Mouse (Mus musculus): ENCODE results near the gene Fgfr4.
"Not testable (repeated sequence)": the region's sequence is repeated elsewhere in the genome, so short reads cannot be mapped to it uniquely, and the experiment has no call there.

The Fgfr4 gene

GRCm38 (mm10) chr13:55174347-55174746 lies 21.9 kb downstream of the Fgfr4 start:
- no peak for DNase-seq

DNA sequence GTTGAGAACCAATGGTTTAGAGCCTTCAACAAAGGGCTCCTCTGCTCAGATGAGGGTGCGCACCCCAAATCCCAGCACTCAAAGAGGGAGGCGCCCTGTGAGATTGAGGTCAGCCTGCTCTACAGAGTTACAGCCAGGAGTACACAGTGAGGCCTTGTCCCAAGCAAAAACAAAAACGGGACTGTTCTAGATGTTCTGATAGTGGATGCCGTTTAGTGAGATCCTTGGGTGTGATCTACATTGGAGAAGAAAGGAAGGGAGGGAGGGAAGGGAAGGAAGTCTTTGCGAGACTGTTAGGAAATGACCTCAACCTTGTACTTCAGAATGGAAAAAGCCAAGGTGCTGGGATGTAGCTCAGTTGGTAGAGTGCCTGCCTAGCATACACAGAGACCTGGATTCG lies 23.8 kb downstream of the Fgfr4 start:
- DNase-seq: no peak

DNA sequence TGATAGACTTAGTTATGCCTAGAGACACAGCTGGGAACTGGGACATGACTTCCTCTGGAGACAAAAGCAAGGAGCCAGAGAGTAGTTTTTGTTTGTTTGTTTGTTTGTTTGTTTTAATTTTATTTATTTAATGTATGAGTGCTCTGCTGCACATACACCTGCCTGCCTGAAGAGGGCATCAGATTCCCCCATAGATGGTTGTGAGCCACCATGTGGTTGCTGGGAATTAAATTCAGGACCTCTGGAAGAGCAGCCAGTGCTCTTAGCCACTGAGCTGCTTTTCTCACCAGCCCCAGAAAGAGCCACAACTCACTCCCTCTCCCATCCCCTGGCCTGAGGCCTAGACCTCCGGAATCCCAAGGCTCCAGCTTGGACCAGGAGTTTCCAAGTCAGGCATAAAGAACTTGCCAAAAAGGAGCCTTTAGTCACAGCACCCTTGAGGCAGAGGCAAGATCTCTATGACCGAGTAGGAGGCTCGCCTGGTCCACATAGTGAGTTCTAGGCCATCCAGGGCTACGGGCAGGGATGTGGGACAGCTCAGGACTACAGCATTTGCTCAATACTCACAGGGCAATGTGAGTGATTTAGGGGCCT lies 25.6 kb downstream of the Fgfr4 start:
- no peak for DNase-seq

DNA sequence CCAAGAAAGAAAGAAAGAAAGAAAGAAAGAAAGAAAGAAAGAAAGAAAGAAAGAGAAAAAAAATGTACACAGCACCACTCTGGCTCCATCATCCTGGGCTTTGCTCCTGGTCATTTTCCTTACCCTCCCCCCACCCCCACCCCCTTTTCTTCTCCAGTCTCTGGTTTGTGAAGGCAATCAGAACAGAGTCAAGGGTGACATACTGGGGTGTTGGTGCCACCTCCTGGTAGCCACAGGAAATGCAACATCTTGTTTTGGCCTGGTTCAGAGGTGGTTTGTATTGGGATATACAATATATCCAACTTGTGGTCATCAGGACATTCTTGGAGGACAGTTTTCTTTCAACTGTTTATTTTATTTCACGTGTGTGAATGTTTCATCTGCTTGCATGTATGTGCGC lies 26.1 kb downstream of the Fgfr4 start:
- DNase-seq: peak; percentile 78

DNA sequence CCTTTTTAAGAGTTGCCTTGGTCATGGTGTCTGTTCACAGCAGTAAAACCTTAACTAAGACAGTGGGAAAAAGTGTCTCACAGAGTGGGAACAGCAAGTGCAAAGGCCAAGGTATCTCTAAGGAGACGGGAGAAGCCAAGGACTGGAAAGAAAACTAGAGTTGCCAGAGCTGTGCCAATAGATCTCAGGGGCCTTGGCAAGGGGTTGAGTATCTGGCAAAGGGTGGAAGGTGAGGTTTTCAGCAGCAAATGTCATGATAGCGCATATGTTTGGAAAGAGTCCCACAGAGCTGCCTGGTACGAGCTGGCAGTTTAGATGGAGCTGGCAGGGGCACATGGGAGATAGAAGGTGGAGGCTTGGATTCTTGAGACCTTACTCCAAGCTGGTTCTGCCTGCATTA lies 27.2 kb downstream of the Fgfr4 start:
- DNase-seq: no peak

GRCm38 (mm10) chr13:55181786-55182172 lies 29.3 kb downstream of the Fgfr4 start:
- no peak for DNase-seq

DNA sequence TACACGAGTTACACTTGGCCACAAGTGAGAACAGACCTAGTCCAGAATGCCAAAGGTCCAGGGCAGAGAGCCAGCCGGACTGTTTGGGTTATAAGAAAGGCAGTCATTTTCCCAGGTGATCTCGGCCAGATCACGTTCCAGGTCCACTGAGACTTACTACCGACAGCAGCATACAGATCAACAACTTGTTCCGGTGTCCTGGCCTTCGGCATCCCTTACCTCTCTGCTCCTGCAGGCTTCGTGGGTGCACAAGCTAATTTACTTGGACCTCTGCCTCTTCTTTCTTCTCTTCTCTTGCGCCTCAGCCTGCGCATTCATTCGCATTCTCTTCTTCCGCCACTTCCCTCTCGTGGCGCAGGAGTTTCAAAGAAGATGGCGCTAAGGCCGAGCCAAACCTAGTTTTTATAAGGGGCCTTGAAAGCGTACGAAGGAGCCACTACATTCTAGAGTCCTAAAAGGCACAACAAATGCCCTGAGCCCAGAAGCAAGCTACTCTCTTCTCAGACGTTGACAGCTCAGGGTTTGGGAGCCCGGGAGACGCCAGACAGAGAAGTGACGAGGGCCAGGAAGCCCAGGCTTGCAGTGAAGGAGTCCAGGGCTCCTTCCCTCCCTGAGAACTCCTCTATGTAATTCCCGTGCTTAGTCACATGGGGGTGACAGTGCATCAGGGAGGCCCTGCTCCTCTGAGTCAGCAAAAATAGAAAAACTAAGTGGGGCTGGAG lies 29.9 kb downstream of the Fgfr4 start:
- peak; percentile 50 for DNase-seq

- DNase-seq: no peak
Observed at GRCm38 (mm10) chr13:55183382-55183781, 30.9 kb downstream of the Fgfr4 start.

DNA sequence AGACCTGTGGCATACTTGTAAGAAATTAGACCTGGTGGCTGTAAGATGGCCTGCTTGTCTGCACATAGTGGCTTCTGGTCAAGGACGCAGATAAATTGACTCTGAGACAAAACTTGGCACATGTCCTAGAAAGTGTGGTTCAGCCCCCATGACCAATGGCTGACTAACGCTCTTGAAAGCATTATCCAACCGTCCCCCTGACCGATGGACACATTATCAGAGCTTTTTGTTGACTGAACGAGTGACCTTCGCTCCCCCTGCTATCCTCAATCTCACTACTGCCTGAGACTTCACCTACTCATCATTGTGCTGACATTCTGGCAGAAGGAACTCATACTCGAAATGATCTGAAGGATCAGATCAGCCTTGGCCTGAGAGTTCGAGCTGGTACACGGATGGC lies 34.6 kb downstream of the Fgfr4 start:
- not testable (repeated sequence) for DNase-seq

DNA sequence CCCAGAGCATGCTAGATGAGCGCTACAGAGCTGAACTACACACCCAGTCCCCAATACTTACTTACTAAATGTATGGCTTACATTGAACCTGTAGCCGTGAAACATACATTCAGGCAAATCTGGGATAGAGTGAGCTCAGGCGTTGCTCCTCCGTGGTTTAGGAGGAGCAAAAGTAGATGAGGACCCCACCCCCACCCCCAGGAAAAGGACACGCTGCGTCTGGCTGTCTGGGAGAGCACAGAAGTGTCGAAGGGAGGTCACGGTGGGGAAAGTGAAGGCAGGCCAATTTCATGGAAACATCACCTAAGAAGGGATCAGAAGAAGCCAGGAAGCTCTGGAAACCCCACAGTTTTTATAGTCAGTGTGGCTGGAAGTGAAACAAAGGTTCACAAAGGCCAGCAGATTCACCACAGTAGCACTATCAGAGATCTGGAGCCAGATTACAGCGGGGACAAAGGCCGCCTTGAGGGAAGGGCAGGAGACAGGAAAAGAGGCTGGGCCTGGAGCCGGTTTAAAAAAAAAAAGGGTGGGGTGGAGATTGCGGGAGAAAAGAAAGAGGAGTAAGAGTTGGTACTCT lies 37.2 kb downstream of the Fgfr4 start:
- DNase-seq: no peak

DNA sequence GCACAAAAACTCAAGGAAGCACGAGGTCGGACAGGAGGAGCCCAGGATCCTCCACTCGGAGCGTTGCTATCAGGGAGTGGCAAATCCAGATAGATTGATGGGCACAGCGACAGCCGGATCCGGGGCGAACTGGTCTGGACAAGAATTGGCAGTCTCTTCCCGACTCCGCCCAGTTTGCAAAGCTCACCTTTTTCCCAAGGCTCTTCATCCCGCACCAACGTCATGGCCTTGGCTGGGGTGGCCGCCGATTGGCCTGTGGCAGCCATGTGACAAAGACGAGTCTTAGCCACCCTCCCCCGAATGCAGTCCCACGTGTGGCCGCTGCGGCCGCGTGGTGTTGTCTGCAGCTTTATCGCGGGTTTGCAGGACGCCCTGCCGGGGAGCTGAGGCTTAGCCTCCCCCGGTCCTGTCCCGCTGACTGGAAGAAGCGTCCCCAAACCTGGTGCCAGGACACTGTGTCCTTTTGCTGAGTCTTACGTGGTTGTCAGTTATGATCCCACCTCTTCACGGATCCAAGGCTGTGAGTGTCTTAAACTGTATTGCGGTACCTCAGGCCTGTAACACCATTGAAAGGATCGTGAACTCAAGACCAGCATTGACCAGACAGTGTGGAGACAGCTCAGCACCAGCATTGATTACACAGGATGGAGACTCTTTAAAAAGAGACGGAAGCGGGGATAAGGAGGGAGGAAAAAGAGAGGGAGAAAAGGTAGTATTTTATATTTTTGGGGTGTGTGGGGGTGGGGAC lies 37.9 kb downstream of the Fgfr4 start:
- DNase-seq: peak; percentile 93

DNA sequence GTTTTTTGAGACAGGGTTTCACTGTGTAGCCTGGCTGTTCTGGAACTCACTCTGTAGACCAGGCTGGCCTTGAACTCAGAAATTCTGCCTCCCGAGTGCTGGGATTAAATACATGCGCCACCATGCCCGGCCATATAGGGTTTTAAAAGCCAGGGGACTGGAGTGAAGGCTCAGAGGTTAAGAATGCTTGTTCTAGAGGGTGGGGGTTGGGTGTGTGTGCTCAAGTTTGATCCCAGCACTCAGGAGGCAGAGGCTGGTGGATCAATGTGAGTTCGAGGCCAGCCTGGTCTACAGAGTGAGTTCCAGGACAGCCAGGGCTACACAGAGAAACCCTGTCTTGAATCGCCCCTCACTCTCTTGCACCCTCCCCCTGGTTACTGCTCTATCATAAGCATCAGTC lies 39.1 kb downstream of the Fgfr4 start:
- no peak for DNase-seq

DNA sequence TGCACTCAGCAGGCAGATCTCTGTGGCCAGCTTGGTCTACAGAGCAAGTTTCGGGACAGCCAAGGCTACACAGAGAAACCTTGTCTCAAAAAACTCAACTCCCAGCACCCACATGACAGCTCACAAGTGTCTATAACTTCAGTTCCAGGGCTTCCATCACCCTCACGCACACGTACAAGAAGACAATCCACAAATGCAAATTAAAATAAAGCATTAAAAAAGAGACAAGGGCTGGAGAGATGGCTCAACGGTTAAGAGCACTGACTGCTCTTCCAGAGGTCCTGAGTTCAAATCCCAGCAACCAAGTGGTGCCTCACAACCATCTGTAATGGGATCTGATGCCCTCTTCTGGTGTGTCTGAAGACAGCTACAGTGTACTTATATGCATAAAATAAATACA lies 50.3 kb downstream of the Fgfr4 start:
- not testable (repeated sequence) for DNase-seq

GRCm38 (mm10) chr13:55203740-55204139 lies 51.3 kb downstream of the Fgfr4 start:
- no peak for DNase-seq

- no peak for DNase-seq
Observed at GRCm38 (mm10) chr13:55204667-55205389, 52.4 kb downstream of the Fgfr4 start.

- DNase-seq: no peak
Observed at GRCm38 (mm10) chr13:55205448-55206205, 53.2 kb downstream of the Fgfr4 start.

- peak; percentile 18 for DNase-seq
Observed at GRCm38 (mm10) chr13:55208837-55209648, 56.6 kb downstream of the Fgfr4 start.

DNA sequence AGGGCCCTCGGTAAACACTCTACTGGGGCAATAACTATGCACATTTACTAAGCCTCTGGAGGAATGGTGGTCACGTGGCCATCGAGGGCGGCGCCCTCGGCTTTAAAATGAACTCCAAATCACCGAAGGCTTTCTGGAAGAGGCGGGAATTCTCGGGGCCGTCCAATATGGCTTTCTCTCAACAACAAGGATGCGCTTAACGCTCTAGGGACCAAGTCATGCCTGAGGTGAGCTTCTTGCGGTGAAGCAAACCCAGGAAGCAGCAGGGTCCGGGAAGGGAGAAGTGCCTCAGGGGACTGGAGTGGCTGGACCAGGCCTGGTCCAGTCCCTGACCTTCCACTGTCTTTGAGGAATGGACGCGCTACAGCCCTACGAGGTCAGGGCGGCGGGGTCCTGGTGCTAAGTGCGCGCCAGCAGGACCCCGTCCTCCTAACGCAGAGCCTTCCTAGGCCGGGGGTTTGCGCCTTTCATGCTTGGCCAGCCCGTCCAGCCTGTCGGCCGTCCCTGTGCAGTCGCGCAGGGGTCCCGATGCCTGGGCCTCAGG lies 57.3 kb downstream of the Fgfr4 start, which contains the start of gene Nsd1:
Gene Nsd1, plus strand, starts transcription at position 134 of the 544 bp plus-strand sequence.
- DNase-seq: no peak

- DNase-seq: peak; percentile 74
Observed at GRCm38 (mm10) chr13:55210193-55210970, 57.9 kb downstream of the Fgfr4 start.

DNA sequence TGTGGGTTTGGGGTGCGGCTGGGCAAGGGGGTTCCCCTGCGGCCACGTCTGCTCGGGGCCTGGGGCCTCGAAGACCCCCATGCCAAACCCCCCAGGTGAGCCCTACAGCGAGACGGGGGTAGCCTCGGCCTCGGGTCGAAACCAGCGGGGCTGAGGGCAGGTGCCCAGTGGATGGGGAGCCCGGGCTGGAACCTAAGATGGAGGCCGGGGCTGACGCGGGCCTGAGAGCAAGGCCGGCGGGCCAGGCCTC lies 58.5 kb downstream of the Fgfr4 start:
- DNase-seq: no peak
